Mouse (Mus musculus): ENCODE measurements at regions not wholly inside any gene's neighbourhood (a gene's known extent, or its start where the extent isn't known, plus 50 kb on each side); places are given as distances from the start of the nearest gene placed in this dataset.

DNA sequence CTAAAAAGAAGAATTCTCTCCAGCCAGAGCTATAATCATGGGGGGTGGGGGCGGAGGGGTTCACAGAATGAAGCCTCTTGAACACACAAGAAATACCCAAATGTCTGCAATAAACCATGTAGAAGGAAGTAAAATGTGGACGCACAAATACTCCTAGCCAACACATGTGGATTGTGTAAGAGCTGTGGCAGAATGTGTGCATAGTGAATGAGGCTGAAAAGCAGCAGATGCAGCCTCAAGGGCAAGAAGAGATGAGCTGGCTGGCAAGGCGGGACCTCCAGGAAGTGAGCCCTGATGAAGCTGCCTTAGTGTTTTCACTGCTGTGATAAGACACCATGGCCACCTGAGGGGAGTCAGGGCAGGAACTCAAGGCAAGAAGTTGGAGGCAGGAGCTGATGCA is 53.3 kb upstream of the Arhgap28 start:
- DNase-seq (ENCODE audit: low spot score) = no peak

DNA sequence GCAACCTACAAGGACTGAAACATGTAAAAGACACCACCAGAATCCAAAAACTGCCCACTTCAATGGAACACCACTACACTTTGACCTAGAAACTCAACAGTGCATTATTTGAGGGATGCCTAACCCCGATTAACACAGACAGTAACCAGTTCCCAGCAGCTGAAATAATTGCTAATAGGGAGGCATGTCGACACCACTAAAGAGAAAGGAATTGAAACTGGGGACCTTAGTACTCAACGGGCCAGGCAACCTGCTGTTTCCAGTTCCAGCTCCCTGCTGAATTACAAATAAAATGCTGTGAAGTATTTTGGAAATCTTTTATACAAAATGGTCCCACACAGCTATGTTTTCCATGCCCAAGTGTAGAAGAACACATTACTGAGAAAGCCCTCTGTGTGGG is 56.5 kb upstream of the Arhgap28 start:
- DNase-seq (ENCODE audit: low spot score) = no peak

DNA sequence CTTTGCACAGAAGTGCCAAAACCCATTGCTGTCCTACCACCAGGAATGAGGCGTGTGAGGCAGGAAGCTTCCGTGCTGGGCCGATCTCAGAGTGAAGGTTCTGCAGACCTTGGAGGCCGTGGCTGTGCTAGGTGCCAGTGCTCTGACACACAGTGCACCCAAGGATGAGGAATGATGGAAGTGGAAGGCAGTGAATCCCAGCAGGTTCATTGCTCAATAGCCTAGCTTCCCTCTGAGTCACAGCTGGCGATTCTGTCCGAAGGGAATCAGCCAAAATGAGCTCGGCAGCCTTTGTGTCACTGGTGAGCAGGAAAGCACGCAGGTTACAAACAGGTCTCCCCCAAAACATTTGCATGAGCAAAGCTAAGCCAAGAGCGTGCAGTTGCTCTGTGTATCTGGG is 61.8 kb upstream of the Arhgap28 start:
- no peak for DNase-seq (ENCODE audit: low spot score)

DNA sequence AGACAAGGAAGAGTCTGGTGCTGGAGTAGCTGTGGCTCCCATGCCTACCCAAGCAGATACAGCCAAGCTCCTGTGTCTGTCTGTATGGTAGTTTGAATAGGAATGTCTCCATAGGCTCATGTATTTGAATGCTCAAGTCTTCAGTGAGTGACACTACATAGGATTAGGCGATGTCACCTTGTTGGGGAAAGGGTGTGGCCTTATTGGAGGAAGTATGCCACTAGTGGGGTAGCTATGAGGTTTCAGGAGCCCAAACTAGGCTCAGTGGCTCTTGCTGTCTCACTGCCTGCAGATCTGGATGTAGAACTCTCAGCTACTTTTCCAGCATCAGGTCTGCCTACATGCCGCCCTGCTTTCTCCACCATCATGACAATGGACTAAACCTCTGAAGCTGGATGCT is 62.3 kb upstream of the Arhgap28 start:
- DNase-seq (ENCODE audit: low spot score) = no peak

DNA sequence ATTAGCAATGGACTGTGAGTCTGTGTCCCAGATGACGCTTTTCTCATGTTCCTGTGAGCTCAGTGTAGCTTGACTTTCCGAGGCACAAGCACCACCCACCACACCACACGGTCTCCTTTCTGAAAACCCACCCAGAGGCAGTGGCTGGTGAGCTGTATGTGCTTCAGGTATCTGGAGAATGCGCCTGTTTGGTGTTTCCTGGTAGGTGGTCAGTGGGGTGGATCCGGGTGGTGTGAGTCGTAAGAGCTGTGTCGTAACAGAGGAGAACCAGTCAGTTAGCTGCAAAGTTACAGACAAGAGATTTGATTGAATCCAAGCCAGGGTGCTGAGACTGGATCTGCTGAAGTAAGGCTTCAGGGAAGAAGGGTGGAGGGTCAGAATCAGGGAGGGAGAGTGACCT is 65.1 kb upstream of the Arhgap28 start:
- no peak for DNase-seq (ENCODE audit: low spot score)

DNA sequence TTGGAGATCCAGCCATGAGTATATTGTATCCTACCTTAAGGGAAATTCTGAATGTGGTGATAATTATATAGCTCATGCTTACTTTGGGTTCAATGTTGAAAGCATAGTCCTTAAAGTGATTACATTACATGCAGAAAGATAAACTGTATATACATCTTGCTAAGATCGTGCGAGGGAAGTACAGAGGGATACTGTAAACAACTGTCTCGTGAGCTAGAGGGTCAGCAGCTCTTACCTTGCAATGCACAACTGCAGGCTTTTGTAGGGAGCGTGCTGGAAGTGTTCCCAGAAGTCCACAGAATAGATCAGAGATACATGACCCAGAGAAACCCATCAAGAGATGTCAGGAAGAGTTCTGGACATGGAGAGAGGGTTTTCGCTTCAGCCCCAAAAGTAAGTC is 65.6 kb upstream of the Arhgap28 start:
- no peak for DNase-seq (ENCODE audit: low spot score)

DNA sequence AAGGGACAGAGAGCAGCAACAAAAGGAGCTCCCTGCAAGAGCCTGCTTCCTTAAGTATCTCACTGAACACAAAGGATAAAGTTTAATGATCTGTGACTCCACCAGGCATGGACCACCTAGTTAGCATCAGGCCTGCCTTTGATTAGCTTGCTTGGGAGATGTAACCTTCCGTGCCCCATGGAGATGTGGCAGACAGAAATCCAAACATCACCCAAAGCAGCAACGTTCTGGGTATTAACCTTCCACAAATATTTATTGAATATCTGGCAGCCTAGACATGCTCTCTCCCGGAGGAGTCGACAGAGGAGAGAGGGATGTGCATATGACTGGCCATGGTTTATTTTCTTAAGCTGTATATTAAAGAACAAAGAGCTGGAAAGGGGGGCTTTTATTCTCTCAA is 67.6 kb upstream of the Arhgap28 start:
- peak; percentile 70 for DNase-seq (ENCODE audit: low spot score)

DNA sequence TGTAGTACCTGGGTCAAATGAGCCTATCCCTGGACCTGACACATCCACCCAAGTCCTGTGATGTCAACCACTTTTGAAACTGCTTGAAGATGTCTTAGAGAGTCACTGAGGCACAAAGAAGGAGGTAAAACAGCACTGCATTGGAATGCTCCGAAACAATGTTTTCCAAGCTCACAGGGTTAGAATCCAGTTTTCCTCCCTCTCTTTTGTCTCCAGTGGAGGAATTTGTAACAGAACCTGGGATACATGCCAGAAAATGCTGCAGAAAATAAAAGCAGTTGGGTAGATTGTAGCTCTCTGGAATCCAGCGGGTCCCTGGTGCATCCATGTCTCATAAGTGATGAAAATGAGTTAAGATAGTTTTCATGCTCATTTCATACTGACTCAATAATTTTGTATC is 71.8 kb upstream of the Arhgap28 start:
- DNase-seq (ENCODE audit: low spot score) = no peak

DNA sequence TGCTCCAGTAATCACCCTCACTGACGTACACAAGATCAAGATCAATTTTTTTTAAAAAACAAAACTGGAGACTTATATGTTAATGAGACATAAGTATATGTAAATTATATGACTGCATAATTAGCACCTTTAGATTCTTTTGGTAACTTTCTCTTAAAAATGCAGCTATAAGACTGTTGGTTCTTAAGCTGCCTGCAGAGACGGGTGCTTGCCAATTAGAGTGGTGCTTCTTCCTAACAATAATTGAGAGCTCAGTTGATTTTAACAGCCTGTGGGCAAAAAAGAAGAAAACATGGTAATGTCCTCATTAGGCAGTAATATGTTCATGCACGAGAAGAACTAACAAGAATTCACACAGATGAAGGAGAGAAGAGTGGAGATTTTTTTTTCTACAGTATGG is 74.8 kb upstream of the Arhgap28 start:
- no peak for DNase-seq (ENCODE audit: low spot score)

DNA sequence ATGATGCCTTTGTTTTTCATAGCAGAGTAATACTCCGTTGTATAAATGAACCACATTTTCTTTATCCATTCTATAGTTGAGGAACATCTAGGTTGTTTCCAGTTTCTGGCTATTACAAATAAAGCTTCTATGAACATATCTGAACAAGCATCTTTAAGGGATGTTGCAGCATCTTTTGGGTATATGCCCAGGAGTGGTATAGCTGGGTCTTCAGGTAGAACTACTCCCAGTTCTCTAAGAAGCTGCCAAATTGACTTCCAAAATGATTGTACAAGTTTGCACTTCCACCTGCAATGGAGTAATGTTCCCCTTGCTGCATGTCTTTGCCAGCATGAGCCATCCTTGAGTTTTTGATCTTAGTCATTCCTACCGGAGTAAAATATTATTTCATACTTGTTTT is 80.5 kb upstream of the Arhgap28 start:
- DNase-seq (ENCODE audit: low spot score) = no peak

DNA sequence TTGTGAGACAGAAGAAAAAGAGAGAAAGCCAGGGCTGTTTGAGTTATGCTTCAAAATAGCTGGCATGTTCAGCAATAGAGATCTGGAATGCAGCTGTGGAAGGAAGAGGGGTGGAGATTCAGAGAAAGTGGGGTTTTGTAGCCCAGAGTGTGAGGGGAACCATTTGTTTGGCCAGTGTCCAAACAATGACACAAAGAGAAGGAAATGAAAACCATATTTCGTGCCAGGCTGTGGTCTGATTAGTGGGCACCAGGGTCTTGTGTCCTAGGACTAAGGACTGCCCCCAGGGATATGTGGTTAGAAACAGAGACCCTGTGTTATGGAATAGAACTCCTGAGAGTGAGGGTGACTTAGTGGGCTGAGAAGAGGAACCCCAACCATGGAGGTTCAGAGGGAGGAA is 83.2 kb upstream of the Arhgap28 start:
- no peak for DNase-seq (ENCODE audit: low spot score)

DNA sequence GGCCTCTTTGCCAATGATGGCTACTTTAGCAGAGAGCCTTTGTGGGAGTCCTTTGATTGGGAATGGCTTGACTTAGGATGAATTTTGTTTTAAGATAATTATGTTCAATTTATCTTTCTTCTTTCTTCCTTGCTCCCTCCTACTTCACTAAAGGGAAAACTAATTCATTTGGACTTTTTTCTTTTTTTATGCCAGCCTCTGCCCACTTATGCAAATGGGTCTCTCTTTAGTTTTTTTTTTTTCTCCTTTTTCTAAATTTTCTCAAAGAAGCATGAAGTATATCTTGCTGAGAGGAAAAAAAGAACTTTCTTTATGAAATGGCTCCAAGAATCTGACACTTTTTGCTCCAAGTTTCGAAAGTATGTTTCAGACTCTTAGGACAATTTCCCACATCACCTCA is 85.3 kb upstream of the Arhgap28 start:
- DNase-seq (ENCODE audit: low spot score) = no peak

DNA sequence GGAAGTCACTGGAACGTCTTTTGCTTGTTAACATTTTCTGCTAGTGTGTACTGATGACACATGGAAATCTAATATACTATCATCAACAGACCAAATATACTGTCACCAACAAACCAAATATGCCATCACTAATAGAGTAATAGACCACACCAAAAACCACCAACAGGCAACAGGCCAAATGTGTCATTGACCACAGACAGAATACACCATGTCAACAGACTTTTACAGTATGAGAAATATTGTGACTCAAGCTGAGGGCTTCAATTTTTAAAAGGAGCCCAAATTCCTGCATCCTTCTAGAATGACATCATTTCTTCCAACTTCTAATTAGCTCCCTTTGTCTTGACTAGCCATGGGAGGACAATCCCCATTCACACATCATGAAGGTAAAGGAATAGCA is 85.9 kb upstream of the Arhgap28 start:
- no peak for DNase-seq (ENCODE audit: low spot score)

DNA sequence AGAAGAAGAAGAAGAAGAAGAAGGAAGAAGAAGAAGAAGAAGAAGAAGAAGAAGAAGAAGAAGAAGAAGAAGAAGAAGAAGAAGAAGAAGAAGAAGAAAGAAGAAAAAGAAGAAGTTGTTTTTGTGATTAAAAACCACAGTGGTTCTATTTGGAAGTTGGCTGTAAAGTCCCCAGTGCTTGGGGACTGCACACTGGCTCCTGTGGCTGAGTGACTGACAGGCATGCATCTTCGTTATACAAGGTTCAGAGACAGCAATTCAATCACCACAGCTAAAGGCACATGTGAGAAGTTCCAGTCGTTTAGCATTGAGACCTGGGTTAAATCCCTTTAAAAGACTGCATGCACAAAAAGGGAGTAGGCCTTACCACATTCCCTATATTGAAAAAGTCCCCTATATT is 93.1 kb upstream of the Arhgap28 start:
- DNase-seq (ENCODE audit: low spot score) = no peak

DNA sequence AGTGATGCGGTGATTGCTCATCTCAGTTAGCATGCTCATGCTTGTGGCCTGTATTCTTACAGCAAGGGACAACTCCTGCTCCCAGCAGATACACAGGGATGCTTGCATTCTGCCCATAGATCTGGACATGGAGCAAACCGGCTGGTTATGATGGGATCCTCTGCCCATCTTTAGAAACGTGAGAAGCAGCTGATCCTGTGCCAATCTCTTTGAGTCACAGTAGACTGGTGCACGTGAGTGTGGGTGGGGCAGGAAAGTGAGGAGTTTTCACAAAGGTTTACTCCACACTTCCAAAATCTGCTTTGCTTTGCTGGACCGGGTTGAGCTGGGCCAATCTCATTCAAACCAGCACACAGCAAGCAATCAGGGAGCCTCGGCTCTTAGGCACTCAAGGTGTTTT is 93.5 kb upstream of the Arhgap28 start:
- no peak for DNase-seq (ENCODE audit: low spot score)

DNA sequence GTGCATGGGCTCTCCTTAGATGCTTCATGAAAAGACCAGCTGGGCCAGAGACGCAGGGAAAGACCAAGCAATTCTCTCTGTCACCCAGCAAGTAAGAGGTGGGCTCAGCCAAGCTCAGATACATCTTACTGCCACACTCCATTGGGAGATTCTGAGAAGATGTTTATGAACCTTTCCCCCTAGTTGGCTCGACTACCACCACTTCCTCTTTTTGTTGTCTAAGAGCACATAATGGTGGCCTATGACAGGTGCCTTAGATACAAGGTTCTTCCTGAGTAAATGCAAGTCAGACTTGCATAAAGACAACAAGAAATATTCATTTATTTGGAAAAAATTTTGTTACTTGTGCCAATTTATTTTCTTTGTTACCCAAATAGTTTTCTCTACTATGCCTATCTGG is 96.2 kb upstream of the Arhgap28 start:
- DNase-seq (ENCODE audit: low spot score) = no peak

DNA sequence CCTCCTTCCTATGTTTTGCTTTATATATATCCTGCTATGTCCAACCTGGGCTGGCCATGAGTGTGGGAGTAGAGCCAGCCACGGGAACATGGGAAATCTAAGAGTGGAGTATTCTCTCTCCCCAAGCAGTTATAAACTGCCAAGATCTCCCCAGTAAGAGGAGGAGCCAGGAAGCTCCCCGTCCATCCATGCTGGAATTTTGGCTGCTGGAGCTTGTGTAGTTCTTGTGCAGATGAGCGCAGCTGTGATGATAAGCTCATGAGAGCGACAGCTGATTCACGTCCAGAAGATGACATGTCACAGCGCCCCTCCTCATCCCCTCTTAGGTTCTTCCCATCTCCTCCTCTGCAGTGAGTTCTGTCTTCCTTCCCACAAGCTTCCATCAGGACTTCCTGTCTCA is 99.4 kb upstream of the Arhgap28 start:
- no peak for DNase-seq (ENCODE audit: low spot score)

DNA sequence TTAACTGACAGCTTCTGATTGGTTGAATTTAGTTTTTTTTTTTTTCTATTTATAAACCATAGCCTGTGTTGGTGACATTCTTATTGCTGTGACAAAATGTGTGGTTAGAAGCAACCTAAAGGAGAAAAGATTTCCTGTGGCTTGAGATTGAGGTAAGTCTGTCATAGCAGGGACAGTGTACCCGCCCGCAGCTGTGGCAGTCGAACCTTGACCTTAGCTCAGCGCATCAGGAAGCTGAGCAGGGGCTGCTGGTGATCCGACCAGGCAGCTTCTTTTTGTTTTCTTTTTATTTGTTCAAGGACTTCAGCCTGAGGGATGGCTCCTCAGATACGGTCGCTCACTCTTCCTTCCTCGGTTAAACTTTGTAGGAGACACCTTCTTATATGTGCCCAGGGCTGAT is 102.4 kb upstream of the Arhgap28 start:
- DNase-seq (ENCODE audit: low spot score) = no peak

DNA sequence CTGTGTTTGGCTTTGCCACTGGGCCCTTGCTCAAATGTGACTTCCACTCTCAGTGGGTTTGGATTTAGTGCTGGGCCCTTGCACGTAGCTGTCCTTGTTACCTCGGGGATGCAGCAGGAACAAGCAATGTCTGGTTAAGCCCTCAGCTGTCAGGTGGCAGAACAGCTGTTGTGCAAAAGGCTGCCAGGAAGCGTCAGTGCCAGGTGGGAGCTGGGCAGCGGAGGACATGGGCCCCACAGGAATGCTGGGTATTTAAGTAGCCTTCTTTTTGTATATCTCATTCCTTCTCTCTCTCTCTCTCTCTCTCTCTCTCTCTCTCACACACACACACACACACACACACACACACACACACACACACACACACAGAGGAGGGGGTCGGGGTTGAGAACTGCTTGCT is 104.0 kb upstream of the Arhgap28 start:
- no peak for DNase-seq (ENCODE audit: low spot score)

DNA sequence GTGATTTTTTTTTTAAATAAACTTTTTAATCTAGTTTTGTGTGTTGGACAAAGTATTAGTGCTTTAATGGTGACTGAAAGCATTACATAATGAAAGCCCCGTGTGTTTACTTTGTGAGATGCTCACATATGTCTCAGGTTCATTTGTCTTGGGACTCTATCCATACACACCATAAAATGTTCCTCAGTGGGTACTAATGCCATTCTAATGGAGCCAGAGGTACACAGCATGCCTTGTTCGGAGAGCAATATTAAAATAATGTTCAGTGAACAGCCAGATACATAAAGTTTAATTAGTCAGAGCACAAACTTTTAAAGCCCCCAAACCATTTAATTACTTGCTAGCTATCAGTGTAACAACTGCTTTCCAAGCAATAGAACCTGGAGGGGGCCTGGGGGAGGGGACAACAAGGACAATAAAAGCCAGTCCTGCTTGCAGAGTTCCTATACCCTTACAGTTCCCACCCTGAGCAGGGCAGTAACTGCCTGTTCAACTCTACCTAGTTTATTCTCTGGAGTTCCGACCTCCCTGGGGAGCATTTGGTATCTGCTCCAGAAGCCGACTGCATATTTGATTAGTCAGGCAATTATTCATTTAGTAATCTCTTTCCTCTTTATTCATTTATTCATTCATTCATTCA is 108.0 kb upstream of the Arhgap28 start:
- no peak for DNase-seq (ENCODE audit: low spot score)

DNA sequence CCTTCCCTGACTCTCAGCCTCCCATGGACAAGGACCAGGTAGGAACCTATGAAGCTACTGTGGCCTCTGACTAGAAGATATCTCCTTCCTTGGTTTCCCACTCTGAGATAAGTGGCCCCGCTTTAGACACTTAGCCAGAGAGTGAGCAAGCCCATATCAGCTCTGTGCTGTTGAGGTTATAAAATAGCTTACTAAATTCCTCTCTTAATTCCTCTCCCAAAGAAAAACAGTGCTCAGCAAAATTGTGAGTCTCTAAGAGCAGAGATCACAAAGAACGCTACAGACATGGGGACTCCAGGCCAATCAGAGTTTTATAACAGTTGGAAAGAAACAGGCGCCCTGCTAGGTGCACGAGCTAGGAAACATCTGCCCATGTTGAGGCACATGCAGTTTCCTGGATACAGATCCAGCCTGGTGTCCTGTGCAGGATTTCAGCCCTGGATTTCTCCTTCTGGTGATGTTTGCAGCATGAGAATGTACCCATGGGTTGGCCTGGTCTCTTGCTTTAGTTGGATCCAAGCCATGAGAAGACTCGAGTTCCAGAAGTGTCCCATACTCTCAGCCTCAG is 108.9 kb upstream of the Arhgap28 start:
- DNase-seq (ENCODE audit: low spot score) = no peak

DNA sequence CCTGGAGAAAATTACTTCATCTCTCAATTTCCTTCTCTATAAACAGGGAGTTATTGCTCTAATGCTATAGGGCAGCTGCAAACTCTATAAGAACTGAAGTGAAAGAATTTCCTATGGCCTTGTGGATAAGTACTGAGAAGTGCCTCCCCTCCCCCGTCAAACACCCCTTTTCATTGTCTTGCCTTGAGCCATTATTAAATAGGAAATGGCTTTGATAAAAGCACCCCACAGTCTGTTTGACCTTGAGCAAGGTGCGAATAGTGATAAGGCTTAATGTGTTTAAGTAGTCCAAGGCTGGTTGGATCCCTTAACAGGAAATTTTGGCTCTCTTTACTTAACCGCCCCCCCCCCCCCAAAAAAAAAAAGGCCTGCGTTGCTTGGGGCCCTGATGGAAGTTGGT is 111.7 kb upstream of the Arhgap28 start:
- no peak for DNase-seq (ENCODE audit: low spot score)

DNA sequence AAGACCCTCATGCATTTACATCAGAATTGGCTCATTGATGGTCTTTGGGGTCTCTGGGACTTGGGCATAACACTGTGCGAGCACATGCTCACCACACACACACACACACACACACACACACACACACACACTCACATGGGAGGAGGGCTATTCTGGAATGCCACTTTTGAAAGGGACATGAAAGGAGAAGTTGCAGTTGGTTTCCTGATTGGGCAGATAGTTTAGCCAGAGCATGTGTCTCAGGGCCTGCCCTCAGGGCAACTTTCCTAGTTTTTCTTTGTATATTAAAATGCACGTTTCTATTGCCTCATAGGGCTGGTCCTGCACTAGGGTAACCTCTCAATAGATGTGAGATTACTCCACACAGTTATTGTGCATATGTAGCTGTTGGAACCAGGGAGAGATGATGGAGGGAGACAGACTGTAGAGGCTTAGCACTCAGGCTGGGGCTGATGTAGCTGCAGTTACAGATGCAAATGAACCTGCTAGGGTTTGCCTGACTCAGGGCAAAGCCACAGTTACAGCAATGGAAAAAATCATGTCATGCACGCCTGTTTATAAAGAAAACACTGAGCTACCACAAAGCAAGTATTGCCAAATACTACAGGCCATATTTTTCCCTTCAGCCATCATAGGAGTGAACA is 115.3 kb upstream of the Arhgap28 start:
- no peak for DNase-seq (ENCODE audit: low spot score)

DNA sequence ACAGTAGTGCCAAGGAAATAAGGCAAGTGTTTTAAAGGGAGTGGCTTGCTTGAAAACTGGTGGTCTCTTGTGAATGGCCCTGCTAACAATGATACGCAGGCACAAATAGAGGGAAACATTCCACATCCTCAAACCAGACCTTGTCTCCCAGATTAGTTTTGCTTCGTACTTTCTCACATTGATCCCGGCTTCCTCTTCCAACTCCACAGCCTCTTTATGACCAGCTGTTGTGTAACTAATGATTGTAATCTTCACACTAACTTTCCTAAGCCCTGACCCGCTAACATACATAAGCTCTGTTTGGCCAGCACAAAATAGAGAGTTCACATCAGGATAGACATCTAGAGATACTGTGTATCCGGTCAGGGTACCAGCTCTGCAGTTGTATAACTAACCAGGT is 116.3 kb upstream of the Arhgap28 start:
- DNase-seq (ENCODE audit: low spot score) = no peak

Data from embryo, embryonic 10.5 days (tissue).